Mouse (Mus musculus): Measurements from ENCODE around the gene Spesp1.

Spesp1 gene

DNA sequence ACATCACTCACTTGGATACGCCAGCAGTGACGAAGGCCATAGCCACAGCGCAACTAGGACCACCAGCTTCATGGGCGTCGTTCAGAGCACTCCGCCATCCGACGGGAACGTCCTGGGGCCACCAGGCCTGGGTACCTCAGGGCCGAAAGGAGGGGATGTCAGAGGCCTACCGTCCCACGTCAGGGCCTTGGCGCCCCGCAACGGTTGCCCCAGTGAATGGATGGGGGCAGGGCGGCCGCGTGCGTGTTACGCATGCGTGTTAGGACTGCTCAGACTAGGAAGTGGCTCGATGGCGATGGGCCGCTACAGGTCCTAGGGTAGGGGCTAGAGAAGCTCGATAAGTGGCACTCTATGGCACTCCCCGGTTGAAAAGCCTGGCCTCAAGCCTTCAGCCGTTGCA is at the start of gene Spesp1:
TSS of gene Spesp1 (minus strand) at position 218 of the 400 bp plus-strand sequence.
- POLR2A ChIA-PET, result interaction anchor here in 1 of 4 experiments (1.1 kb wide), 1 partner anchor 19 kb away, joined by 4 read pairs; no protein-coding TSS in a partner anchor

DNA sequence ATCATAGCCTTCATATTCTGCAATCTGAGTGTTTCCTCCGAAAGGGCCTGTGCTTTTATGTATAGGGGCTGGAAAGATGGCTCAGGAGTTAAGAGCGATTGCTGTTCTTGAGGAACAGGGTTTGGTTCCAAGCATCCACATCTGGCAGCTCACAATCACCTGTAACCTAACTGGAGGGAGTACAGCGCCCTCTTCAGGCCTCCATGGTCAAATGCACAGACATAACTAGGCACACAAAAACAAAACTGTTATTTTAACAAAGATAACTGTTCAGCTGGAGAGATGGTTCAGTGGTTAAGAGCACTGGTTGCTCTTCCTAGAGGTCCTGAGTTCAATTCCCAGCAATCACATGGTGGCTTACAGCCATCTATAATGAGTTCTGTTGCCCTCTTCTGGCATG is 44.0 kb upstream of the Spesp1 start:
- ChIA-PET POLR2A (interaction anchor here in 2 of 4 experiments (0.6 to 1.1 kb wide), 2 partner anchors 22 to 55 kb away, joined by 3 read pairs; no protein-coding TSS in a partner anchor), CTCF (interaction anchor here (0.5 to 1.6 kb wide), 31 partner anchors 9 to 759 kb away, joined by 3 to 14 read pairs (median 3); no protein-coding TSS in a partner anchor)

More for the DNA sequence above, at the start of gene Spesp1:
- CTCF ChIA-PET, result interaction anchor here in 3 of 4 experiments (0.6 to 2.3 kb wide), 9 partner anchors 21 to 268 kb away, joined by 3 to 5 read pairs (median 3); no protein-coding TSS in a partner anchor

DNA sequence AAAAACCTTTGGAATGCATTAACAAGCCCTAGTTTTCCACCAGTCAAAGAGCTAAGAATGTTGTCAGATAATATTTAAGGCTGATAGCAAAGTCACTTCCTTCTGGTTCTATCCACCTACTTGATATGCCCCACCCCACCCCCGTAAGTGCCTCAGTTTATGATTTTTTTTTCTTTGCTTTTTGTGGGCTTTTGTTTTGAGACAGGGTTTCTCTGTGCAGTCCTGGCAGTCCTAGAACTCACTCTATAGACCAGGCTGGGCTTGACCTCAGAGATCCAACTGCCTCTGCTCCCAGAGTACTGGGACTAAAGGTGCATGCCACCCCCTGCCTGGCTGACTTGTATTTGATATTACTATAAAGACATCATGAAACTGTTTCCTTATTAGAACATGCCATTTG is 41.8 kb upstream of the Spesp1 start:
- CTCF ChIA-PET, result interaction anchor here in 1 of 4 experiments (0.9 kb wide), 1 partner anchor 450 kb away, joined by 3 read pairs; no protein-coding TSS in a partner anchor
- POLR2A ChIA-PET, result interaction anchor here in 1 of 4 experiments (1.1 kb wide), 1 partner anchor 25 kb away, joined by 3 read pairs; no protein-coding TSS in a partner anchor

DNA sequence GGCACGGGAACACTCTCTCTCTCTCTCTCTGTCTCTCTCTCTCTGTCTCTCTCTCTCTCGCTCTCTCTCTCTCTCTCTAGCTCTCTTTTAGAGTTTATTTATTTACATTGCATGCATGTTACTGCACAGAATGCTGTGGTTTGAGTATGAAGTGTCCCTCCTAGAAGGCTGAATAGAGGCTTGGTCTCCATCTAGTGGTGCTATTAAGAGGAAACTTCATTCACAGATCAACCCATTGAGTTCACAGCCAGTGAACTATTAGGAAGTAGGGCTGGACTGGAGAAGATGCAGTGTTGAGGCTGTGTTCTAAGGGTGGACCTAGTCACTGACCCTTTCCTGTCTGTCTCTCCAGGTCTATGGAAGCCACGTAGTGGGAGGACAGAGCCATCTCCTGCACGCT is 36.7 kb upstream of the Spesp1 start:
- POLR2A ChIA-PET, result interaction anchor here in 2 of 4 experiments (0.6 to 0.7 kb wide), 3 partner anchors 13 to 193 kb away, joined by 3 read pairs; no protein-coding TSS in a partner anchor
- CTCF ChIA-PET, result interaction anchor here in 1 of 4 experiments (0.6 kb wide), 1 partner anchor 573 kb away, joined by 3 read pairs; no protein-coding TSS in a partner anchor

DNA sequence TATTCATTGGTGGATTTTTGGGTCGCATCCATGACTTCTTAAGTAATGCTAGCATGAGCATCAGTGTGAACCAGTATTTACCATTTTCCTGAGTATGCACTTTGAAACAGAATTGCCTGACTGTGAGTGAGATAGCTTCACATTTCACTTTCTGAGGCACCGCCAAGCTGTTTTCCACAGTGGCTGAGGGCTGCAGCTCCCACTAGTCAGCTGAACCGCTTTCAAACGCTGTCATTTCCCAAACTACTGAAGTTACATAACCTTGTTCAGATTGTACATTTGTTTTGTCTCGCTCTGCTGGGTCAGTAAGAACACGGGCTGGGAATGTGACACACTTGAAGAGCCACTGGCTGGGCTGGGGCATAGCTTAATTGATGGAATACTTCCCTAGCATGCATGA is 33.5 kb upstream of the Spesp1 start:
- CTCF ChIA-PET, result interaction anchor here in 2 of 4 experiments (0.8 to 1.6 kb wide), 2 partner anchors 10 to 234 kb away, joined by 3 to 7 read pairs; no protein-coding TSS in a partner anchor

DNA sequence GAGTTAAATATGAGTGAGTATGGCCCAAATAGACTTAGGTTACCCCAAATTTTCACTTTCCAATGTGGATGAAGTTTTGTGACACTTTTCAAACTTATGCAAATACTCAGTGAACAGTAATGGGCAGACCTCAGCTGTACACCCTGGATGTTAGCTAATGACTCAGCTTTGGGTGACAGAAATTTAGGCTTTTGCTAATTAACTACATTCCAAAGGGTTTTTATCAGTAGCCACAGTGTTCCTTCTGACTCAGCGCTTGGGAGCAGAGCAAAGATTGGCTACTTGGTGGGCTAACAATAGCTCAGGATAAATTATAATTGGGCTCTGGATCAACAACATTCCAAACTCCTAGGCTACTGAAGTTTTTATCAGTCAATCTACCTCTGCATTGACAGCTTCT is 14.9 kb upstream of the Spesp1 start:
- POLR2A ChIA-PET, result interaction anchor here in 2 of 4 experiments (0.5 to 1.2 kb wide), 5 partner anchors 37 to 589 kb away, joined by 3 to 4 read pairs (median 3); no protein-coding TSS in a partner anchor
- CTCF ChIA-PET, result interaction anchor here in 3 of 4 experiments (0.5 to 3.9 kb wide), 10 partner anchors 8 to 450 kb away, joined by 3 to 25 read pairs (median 4); no protein-coding TSS in a partner anchor

More for the DNA sequence above, 33.5 kb upstream of the Spesp1 start:
- POLR2A ChIA-PET, result interaction anchor here in 2 of 4 experiments (1.1 kb wide), 2 partner anchors 23 to 504 kb away, joined by 3 read pairs; no protein-coding TSS in a partner anchor

DNA sequence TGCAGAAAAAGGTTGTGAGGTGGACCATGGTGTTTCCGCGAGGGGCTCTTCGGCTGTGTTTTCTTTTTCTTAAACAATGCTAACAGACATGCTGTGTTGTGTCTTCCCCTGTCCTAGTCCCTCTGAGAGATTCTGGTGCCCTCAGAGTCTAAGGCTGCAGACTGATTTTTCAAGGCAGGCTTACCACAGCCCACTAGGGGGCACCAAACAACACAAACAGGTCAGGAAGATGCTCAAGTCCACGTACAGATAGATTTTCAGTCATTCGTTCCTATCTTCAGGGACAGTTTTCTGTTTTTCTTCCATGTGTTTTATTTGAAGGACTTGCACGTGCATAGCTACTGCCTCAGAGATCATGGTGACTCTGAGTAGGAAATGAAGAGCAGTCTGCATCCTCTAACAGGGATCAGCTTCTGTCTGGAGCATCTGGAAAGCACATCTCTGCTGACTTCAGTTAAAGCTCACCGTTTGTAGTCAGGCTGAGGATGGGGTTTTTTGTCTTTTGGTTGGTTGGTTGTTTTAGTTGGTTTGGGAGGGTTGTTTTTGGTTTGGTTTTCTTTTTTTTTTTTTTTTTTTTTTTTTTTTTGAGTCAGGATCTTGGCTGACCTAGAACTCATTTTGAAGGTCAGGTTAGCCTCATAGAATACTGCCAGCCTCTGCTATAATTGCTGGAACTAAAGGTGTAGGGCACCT is 13.1 kb upstream of the Spesp1 start:
- ChIA-PET CTCF (interaction anchor here (0.6 to 3.9 kb wide), 19 partner anchors 9 to 334 kb away, joined by 3 to 25 read pairs (median 4); partner anchors contain the start of gene Glce (in 1 of the 4)), POLR2A (interaction anchor here in 2 of 4 experiments (0.6 to 0.8 kb wide), 4 partner anchors 9 to 252 kb away, joined by 3 to 5 read pairs (median 4); no protein-coding TSS in a partner anchor)

DNA sequence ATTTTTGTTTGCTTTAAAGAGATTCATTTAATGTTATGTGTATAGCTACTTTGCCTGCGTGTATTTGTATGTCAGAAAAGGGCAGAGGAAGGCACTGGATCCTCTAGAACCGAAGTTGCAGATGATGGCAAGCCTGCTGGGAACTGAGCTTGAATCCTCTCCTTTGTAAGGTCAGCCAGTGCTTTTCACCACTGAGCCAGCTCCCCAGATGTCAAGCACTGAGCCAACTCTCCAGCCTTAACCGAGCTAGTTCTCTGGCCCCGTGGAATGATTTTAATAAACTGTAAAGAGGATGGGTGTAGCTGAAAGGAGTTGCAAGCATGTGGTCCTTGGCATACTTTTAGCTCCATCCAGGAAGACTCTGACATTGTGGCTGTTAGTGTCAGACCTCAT is 5.6 kb upstream of the Spesp1 start:
- POLR2A ChIA-PET, result interaction anchor here in 2 of 4 experiments (0.9 to 2.1 kb wide), 4 partner anchors 138 to 263 kb away, joined by 3 to 9 read pairs (median 4); partner anchors contain the start of gene Glce (in 1 of the 2)
- CTCF ChIA-PET, result interaction anchor here (0.6 to 5.8 kb wide), 26 partner anchors 13 to 1554 kb away, joined by 3 to 69 read pairs (median 4); no protein-coding TSS in a partner anchor

DNA sequence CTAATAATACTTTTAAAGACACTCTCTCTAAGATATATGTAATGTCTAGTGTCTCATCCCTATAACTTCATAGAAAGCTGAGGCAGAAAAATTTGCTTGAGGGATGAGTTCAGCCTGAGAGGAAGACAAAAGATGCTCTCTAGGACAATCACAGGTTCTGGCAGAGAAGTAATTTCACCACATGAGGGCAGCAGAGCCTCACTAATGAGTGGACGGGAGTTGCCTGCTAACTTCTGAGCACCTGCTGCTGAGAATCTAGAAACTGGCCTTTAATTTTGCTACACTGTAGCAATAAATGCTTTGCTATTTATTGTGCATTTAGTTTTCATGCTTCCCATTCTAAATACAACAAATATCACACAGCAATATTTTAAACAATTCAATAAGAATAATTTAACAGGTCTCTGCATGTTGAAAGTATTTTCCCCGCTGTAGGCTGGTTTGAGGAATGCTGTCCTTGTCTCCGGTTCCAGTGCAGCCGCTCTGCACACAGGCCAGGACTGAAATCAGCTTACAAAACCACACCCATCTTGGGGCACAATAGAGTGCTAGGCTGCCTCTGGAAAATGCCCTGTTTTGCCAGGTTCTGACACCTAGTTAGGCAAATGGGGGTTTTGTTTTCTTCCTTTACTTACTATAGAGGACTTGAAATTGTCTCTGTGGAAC is 5.1 kb upstream of the Spesp1 start:
- POLR2A ChIA-PET, result interaction anchor here in 2 of 4 experiments (1.0 to 2.1 kb wide), 3 partner anchors 164 to 263 kb away, joined by 3 to 9 read pairs (median 3); partner anchors contain the start of gene Glce (in 1 of the 2)

DNA sequence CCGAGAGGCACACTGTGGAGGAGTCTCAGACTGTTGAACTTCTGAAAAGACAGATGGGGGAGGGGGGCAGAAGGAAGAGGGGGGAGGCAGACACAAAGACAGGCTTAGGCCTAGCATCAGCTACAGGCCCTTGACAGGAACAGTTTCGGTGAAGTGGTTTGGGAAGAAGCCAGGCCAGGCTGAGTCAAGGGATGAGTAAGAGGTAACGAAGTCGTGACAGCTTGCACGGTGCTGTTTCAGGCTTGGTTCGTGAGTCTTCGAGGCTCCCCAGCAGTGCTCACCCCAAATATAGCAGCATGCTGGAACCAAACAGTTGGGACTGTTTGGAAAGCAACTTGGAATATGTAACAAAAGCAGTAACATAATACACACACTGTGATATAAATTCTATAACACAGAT is 2.3 kb upstream of the Spesp1 start:
- CTCF ChIA-PET, result interaction anchor here in 2 of 4 experiments (1.3 to 5.8 kb wide), 4 partner anchors 8 to 267 kb away, joined by 3 to 69 read pairs (median 9); no protein-coding TSS in a partner anchor
- POLR2A ChIA-PET, result interaction anchor here in 1 of 4 experiments (0.9 kb wide), 1 partner anchor 185 kb away, joined by 3 read pairs; no protein-coding TSS in a partner anchor

More for the DNA sequence above, 5.1 kb upstream of the Spesp1 start:
- CTCF ChIA-PET, result interaction anchor here (0.6 to 5.8 kb wide), 26 partner anchors 13 to 563 kb away, joined by 3 to 69 read pairs (median 4); no protein-coding TSS in a partner anchor

DNA sequence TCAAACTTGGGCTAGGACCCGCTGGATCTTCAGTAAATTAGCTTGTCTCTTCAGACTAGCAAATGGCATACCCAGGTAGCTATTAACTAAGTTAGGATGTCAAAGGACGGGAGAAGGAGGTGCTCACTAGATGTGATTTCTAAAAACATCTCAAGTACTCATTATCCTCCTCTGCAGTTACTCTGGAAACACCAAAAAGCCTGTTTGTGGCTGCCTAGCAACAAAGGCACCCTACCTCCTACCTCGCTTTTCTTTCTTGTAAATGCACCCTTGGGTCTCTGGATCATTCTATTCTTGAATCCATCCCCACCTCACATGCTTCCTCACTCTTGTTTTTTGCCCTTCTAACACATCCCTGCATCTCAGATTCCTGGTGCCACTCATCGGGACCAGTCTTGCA is 5.1 kb downstream of the Spesp1 start:
- CTCF ChIA-PET, result interaction anchor here in 1 of 4 experiments (1.3 kb wide), 1 partner anchor 273 kb away, joined by 3 read pairs; no protein-coding TSS in a partner anchor
- POLR2A ChIA-PET, result interaction anchor here in 1 of 4 experiments (0.6 to 0.9 kb wide), 2 partner anchors 13 to 30 kb away, joined by 3 to 4 read pairs; no protein-coding TSS in a partner anchor

DNA sequence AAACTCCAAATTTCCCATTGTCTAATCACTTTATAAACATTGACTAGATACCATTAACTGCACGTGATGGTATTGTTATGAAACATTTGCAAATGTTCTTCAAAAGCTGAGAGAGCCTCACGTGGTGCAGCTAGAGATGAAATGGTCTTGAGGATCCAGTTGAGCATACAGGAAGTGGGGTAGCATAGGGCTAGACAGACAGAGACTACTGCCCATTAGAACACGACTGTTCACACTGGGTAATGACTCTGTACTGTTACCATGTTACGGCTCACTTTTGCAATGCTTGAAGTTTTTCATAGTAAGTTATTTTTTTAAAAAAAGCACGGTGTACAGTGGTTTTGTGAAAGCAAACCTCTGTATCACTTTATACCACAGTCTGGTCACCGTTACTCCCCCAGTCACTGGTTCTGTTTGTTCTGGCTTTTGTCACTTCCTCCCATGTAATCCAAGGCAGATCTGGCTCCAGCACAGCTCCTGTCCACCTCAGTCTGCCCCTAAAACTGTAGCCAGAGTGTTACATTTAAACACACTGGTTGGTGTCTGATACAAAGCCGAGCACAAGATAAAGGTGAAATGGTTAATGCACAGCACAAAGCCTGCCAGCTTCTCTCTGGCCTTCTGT is 11.1 kb downstream of the Spesp1 start:
- CTCF ChIA-PET, result no interaction called here
- POLR2A ChIA-PET, result interaction anchor here in 1 of 4 experiments (1.3 kb wide), 1 partner anchor 10 kb away, joined by 3 read pairs; no protein-coding TSS in a partner anchor

DNA sequence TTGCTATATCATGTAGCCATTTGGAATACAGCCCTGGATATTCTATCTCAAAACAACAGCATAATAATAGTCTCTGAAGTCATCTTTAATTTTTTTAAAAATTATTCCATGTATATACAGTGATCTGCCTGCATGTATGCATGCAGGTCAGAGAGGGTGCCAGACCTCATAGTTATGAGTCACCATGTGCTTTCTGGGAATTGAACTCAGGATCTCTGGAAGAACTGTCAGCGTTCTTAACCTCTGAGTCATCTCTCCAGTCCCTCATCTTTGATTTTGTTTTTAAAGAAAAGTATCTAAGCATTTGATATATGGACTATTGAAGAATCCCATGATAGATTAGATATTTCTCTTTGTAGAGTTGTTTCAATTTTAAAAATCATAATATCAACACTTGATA is 12.8 kb downstream of the Spesp1 start:
- ChIA-PET CTCF (no interaction called here), POLR2A (no interaction called here)

DNA sequence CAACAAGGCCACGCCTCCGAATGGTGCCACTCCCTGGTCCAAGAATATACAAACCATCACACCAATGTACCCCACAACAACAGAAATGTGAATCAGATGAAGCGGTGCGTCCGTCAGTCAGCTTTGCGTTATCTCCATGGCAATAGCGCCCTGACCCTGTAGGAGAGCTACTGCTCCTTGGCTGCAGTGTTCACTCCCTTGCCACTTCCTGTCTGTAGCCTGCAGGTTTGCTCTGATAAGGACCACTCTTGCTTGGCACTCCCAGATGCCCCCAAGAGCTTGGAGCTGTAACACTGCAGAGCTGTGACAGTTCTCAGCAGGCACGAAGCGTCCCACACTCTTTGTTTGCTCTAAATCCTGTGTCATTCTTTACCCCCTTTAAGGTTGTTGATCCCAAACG is 16.7 kb downstream of the Spesp1 start:
- CTCF ChIA-PET, result interaction anchor here in 3 of 4 experiments (0.5 to 1.3 kb wide), 6 partner anchors 12 to 367 kb away, joined by 3 to 11 read pairs (median 3); no protein-coding TSS in a partner anchor
- POLR2A ChIA-PET, result interaction anchor here in 2 of 4 experiments (0.6 kb wide), 2 partner anchors 23 to 1511 kb away, joined by 3 to 7 read pairs; no protein-coding TSS in a partner anchor

DNA sequence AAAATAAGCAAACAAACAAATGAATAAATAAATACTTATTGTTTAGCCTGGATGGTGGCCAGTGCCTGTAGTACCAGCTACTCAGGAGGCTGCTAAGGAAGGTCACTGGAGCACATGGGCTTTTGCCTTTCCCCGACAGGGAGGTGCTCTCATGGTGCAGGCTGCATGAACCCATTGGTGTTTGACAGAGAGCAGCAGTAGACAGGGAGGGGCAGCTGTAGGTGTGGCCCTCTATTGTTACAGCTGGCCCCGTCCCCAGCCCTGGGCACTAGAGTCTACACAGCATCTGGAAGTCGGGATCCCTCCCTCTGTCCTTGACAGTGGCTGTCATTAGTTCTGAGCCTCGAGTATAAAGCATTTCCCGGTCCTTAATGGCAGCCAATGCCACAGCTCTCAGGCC is 18.4 kb downstream of the Spesp1 start:
- POLR2A ChIA-PET, result interaction anchor here in 3 of 4 experiments (0.6 to 1.3 kb wide), 6 partner anchors 14 to 556 kb away, joined by 3 to 7 read pairs (median 4); partner anchors contain the start of genes Anp32a (in 1 of the 3), Glce (in 1 of the 3) and Spesp1 (in 1 of the 3)
- CTCF ChIA-PET, result interaction anchor here in 3 of 4 experiments (0.6 to 1.5 kb wide), 9 partner anchors 10 to 291 kb away, joined by 3 to 6 read pairs (median 3); no protein-coding TSS in a partner anchor

DNA sequence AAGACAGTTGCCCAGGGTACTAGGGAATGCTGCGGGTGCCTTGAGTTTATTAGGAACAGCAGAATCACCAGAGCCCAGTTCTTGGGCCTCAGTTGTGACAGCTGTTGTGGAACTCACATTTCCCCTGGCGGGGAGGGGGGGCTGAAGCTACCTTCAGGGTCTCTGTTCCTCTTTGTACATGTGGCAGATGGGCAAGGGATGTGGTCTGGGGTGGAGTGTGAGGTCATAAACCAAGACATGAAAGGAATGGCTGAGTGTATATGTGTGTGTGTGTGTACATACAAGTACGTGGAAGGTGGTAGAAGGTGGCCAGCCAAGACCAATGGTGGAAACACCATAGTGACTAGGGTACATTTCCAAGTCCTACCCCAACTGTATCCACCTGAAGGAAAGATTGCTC is 20.6 kb downstream of the Spesp1 start:
- ChIA-PET POLR2A (interaction anchor here in 2 of 4 experiments (0.8 to 1.8 kb wide), 4 partner anchors 10 to 826 kb away, joined by 3 to 5 read pairs (median 3); no protein-coding TSS in a partner anchor), CTCF (no interaction called here)

DNA sequence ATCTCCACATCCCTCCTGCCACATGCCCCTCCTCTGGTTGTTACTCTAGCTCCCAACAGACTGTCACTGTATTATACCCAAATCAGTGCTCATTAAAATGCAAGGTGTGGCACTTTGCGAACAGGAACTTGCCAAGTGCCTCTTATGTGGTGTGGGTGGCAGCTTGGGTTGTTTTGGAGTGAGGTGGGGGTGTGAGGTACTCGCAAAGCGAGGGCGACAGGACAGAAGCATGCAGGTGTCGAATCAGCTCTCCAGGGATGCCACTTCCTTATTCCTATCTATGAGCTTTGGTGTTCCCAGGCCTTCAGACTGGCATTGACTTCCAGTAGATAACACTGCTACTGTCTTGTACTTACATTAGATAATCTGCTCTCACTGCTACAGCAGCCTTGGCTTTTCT is 21.0 kb downstream of the Spesp1 start:
- ChIA-PET CTCF (interaction anchor here in 1 of 4 experiments (0.9 kb wide), 1 partner anchor 210 kb away, joined by 4 read pairs; no protein-coding TSS in a partner anchor), POLR2A (interaction anchor here in 2 of 4 experiments (0.6 to 1.8 kb wide), 5 partner anchors 10 to 826 kb away, joined by 3 to 5 read pairs (median 3); no protein-coding TSS in a partner anchor)
